Mouse (Mus musculus): ENCODE data around the gene Zfp536.

Zfp536 gene

GRCm38 (mm10) chr7:37689561-37690305 lies 83.7 kb downstream of the Zfp536 start:
- DNase-seq (ENCODE audit: low spot score) = no peak

GRCm38 (mm10) chr7:37689107-37689511 lies 84.3 kb downstream of the Zfp536 start:
- no peak for DNase-seq (ENCODE audit: low spot score)

DNA sequence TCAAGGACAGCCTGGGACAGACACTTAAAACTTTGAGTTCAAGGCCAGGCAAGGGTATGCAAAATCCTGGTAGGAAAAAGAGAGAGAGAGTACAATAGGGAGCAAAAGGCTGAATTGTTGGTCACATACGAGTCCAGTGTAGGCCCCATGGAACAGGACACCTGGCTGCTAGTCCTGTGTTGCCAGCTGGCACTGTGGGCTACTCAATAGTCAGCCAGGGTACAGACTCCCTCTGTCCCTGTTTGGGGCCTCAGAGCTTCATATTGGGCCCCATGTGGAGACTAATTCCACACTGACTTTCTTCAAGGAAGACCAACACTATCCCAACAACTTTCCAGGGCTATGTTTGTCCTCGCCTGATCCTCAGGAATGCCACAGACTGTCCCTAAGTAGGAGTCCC lies 87.1 kb downstream of the Zfp536 start:
- DNase-seq (ENCODE audit: low spot score) = no peak

- no peak for DNase-seq (ENCODE audit: low spot score)
Observed at GRCm38 (mm10) chr7:37685247-37685646, 88.2 kb downstream of the Zfp536 start.

- DNase-seq (ENCODE audit: low spot score) = no peak
Observed at GRCm38 (mm10) chr7:37681335-37681734, 92.1 kb downstream of the Zfp536 start.

- no peak for DNase-seq (ENCODE audit: low spot score)
Observed at GRCm38 (mm10) chr7:37663676-37664365, 109.6 kb downstream of the Zfp536 start.

DNA sequence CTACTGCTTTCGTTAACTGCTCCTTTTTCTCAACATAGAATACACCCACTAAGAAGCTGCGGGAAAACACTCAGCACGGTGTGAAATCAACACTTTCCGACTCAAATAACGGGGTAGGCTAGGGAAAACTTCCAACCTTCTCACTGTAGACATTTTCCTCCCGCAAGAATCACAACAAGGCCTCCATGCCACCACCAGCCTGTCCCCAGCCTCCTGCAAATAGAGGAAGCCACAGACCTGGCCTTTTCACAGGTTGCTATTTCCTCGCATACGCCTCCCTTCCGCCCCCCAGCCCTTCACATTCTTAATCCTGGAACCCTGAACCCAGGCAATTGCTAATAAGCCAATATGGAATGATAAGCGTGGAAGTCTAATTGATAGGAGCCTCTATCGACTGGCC lies 124.8 kb downstream of the Zfp536 start:
- no peak for DNase-seq (ENCODE audit: low spot score)

DNA sequence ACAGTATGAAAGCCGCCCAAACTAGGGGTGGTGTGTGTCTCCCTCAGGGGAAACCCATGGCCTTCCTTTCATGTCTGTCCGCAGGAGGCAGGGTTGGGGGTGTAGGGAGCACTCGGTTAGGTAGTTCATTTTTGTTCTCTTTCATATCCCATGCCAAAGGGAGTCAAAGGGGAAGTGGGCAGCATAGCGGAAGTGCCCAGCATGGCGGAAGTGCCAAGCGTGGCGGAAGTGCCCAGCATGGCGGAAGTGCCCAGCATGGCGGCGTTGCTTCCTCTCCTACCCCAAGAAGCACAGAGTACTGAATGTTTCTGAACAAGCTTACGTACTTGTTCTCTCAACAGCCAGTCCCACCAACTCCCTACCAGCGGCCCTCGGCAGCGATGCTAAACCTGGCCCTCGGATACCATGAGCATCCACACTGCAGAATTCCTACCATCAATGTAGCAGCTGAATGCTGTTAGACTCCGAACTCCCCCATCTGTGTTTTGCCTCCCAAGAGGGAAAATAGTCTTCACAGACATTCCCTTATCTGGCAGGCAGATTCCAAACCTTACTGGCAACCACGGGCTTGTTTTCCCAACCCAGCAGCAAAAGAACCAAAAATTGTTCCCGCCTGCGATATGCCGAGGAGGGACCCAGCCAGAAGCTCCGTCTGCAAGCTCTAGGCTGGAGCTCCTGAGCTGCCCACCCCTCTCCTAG lies 125.4 kb downstream of the Zfp536 start:
- DNase-seq (ENCODE audit: low spot score) = peak; percentile 14

- no peak for DNase-seq (ENCODE audit: low spot score)
Observed at GRCm38 (mm10) chr7:37639740-37640397, 133.6 kb downstream of the Zfp536 start.

GRCm38 (mm10) chr7:37634812-37635211 lies 138.6 kb downstream of the Zfp536 start:
- DNase-seq (ENCODE audit: low spot score) = no peak

- DNase-seq (ENCODE audit: low spot score) = no peak
Observed at GRCm38 (mm10) chr7:37630410-37630809, 143.0 kb downstream of the Zfp536 start.

GRCm38 (mm10) chr7:37627897-37628510 lies 145.4 kb downstream of the Zfp536 start:
- no peak for DNase-seq (ENCODE audit: low spot score)

DNA sequence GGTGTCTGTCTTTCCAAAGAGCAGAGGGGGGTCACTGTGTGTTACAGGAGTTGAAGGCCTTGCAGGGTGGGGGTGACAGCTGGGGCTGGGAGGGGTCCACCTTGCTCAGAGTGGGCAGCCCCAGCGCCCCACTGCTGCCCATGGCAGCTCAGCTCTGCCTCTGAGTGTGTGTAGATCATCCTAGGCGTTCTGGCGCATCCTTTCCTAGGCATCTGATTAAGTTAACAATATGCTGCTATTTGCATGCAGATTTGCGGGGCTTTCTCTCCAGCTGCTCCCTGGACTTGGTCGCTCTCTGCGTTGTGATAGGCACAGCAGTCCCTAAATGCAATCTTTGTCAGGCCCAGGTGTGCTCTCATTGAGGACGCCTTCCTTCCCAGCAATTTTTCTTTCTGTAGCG lies 147.7 kb downstream of the Zfp536 start:
- DNase-seq (ENCODE audit: low spot score) = no peak

DNA sequence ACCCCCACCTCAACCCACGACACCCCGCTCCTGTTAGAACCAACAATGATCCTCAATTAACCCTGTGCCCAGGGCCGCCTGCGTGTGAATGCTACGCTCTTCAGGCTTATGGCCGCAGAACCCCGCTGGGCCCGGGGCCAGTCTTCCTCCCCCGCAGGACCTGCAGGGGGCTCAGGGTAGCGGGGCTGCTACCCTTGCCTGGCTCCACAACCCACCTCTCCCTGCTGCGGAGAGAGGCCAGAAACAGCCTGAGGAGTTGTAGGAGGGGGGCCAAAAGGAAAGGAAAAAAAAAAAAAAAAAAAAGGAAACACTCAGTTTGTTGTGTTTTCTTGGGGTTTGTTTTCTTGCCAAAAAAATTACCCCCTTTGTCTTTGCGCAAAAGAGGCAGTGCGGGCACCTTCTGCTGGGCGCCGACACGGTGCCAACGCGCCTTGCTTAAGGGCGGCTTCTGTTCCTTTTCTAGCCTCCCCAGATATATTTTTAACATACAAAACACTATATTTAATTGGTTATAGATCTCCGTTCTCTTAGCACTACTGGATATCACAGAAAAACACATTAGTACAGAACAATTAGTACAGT lies 148.6 kb downstream of the Zfp536 start:
- DNase-seq (ENCODE audit: low spot score) = no peak

- peak; percentile 10 for DNase-seq (ENCODE audit: low spot score)
Observed at GRCm38 (mm10) chr7:37623903-37624758, 149.3 kb downstream of the Zfp536 start.

- no peak for DNase-seq (ENCODE audit: low spot score)
Observed at GRCm38 (mm10) chr7:37619254-37619653, 154.2 kb downstream of the Zfp536 start.

GRCm38 (mm10) chr7:37617880-37618279 lies 155.6 kb downstream of the Zfp536 start:
- DNase-seq (ENCODE audit: low spot score) = no peak

- DNase-seq (ENCODE audit: low spot score) = no peak
Observed at GRCm38 (mm10) chr7:37615932-37616331, 157.5 kb downstream of the Zfp536 start.

DNA sequence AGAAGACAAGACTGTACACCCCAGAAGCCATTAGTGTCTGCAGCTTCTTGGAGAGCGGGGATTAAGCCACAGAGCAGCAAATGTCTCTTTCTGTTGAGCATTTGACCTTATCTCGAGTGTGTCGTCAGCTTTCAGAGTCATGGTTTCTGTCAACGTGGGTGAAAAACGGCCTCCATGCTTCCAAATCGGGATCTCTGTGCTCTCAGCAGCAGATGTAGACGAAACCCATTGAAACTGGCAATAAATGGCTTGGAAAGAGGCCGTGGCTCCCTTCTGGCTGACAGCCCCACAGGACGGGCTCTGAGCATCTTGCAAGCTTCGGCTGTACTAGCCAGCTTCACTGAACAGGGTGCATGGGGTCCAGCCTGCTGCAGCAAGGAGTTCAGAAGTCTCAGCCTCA lies 159.1 kb downstream of the Zfp536 start:
- no peak for DNase-seq (ENCODE audit: low spot score)

- no peak for DNase-seq (ENCODE audit: low spot score)
Observed at GRCm38 (mm10) chr7:37608556-37608955, 164.9 kb downstream of the Zfp536 start.

DNA sequence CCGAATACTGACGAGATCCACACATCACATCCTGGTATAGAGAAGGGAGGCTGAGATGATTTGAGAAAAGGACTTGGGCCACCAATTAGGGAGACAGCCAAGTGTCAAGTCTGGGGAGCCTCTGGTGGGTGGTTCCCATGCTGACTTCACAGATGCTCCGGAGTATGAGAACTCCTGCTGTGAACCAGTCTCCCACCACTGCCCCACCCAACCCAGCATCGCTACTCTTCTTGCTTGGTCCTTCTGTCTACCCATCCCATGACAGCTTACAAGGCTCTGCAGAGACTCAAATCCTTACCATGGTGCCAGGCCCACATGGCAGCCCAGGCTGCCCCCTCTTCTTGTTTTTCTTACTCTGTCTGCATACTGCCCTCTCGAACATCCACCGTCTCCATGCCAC lies 165.5 kb downstream of the Zfp536 start:
- DNase-seq (ENCODE audit: low spot score) = no peak
